Mouse (Mus musculus) B cell, adult 2 months (primary cell): Measurements from ENCODE around the gene Cyp2d9.
"Not testable (repeated sequence)": the region's sequence is repeated elsewhere in the genome, so short reads cannot be mapped to it uniquely, and the experiment has no call there.

Experiments
- DNase-seq, 2 experiments: peaks; one replicate each; pipeline ENCODE4 v3.0.0; 2022

Gene Cyp2d9

GRCm38 (mm10) chr15:82433137-82433536, at the start of gene Cyp2d9:
Gene Cyp2d9 (plus strand): TSS chr15:82433437.
- no peak for DNase-seq

- DNase-seq: no peak
Observed at GRCm38 (mm10) chr15:82385729-82386128, 47.5 kb upstream of the Cyp2d9 start.

DNA sequence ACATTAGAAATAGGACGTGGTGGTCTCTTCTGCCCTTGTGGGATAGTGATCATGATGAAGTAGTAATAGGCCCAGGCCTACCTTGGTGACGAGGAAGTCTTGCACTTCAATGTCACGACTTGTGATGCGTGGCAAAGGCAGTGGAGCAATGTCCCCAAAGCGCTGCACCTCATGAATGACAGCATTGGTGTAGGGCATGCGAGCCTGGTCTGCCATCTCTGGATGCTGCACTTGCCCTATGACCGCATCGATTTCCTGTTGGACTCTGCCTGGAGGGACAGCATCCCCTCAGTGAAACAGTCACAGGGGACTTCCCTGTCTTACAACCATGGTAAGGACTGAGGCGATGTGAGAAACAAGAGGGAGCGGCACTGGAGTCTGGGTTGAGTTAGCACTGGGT, 43.3 kb upstream of the Cyp2d9 start:
- not testable (repeated sequence) for DNase-seq

DNA sequence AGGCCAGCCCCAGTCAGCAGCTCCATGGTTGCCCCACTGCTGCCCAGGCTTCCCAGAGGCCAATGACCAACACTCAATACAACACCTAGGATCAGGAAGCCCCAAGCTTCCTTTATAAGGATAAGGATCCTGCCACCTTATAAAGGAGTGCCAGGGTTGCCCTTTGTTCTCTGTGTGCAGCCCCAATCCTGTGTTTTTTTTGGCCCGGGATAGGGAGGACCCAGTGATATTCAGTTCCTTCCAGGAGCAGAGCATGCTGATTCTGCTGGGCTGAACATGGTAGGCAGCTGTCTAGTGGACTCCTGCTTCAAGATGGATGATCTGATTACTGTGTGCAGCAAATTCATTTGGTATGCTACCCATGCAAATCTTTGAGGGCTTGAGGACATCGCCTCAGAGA, 39.3 kb upstream of the Cyp2d9 start, which contains the start of gene Cyp2d11:
TSS of gene Cyp2d11 (minus strand) at position 101 of the 400 bp plus-strand sequence.
- not testable (repeated sequence) for DNase-seq

GRCm38 (mm10) chr15:82395955-82396354, 37.3 kb upstream of the Cyp2d9 start:
- DNase-seq: not testable (repeated sequence)

DNA sequence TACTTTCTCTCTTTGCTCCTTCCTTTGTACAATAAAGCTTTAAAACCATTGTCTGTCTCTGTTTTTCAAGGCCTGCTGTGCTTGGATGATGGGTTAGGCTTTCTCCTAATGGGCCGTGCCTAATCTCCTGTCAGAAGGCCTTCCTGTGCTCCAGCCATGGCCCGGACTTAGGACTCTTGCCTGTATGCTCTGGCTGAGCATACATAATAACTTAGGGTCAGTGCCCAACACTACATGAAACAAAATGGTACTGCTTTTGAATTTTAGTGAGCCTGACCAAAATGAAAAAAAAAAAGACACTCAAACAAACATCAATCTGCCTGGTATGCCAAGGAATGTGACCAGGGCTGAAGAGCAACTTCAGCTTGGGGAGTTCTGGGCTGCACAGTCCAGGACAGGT, 31.7 kb upstream of the Cyp2d9 start:
- DNase-seq: no peak

DNA sequence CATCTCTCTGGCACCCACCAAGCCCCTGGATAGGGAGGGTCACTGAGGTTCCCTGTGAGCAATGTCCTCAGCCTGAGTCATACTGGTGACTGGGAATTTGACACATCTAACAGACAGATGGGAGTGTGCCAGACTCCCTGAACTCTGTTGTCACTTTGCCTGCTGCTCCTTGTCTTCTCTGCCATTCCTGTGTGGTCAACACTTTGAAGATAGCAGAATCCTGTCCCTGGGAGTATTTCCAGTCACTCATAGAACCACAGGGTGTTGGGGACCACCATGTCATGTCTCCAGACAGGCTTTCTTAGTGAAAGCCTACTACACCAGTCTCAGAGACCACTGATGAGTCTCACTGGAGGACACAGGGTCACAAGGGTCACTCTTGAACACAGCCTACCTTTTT, 31.1 kb upstream of the Cyp2d9 start:
- DNase-seq: no peak

GRCm38 (mm10) chr15:82402741-82403140, 30.5 kb upstream of the Cyp2d9 start:
- no peak for DNase-seq

GRCm38 (mm10) chr15:82403606-82404005, 29.6 kb upstream of the Cyp2d9 start:
- no peak for DNase-seq

DNA sequence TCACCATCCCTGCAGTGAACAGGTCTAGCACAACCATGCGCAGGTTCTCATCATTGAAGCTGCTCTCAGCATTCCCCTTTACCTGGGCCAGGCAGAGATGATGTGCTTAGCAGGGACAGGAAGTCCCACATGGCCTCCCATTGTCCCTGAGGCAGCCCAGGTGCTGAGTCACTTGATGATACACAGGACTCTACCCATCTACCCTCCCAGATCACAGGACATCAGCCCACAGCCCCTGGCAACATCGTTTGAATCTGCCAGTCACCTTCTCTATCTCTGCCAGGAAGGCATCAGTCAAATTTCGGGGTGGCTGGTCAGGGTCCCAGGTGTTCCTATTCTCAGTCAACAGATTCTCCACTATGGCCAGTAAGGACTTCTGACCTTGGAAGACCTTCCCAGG, 29.1 kb upstream of the Cyp2d9 start:
- DNase-seq: no peak

GRCm38 (mm10) chr15:82406981-82407380, 26.3 kb upstream of the Cyp2d9 start, which contains the start of gene Cyp2d10:
Gene Cyp2d10 (minus strand): TSS chr15:82407195.
- no peak for DNase-seq

DNA sequence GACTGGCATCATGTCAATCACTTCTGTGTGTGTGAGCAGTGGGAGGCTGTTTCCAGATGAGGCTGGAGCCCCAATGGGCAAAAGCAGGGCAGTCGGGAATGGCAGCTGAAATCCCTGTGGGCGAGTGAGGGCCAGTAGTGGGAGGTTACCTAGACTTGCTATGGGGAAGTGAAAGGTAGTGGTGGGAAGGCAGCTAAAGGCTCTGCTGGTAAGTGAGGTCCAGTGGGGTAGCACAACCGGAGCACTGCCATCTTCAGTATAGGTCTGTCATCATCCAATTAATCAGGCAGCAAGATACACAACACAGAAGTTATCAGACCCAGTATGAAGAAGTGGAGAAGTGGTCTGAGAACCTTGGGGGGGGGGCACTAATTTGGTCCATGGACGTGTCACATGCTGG, 25.7 kb upstream of the Cyp2d9 start:
- DNase-seq: no peak

GRCm38 (mm10) chr15:82416797-82417789, 16.1 kb upstream of the Cyp2d9 start:
- DNase-seq: peak; percentile 75 to 77

DNA sequence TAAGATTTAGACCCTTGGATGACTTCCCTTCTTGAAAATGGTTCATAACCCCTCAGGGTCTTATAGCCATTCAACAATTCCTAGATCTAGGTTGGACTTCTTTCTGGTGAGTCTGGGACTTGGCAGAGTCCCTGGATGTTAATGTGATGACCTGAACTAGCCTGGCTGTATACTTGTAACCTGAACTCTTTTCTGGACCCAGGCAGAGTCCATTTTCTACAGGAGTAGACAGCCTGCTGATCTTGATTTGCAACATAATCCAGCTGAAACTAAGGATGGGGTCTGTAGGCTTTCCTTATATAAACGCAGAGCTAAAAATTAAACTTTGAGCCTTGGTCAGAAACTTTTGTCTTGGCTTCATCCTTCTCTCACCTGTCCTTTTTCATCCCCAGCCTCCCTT, 14.6 kb upstream of the Cyp2d9 start:
- DNase-seq: no peak

GRCm38 (mm10) chr15:82422935-82423334, 10.3 kb upstream of the Cyp2d9 start:
- DNase-seq: no peak

- DNase-seq: no peak
Observed at GRCm38 (mm10) chr15:82423471-82423870, 9.8 kb upstream of the Cyp2d9 start.

DNA sequence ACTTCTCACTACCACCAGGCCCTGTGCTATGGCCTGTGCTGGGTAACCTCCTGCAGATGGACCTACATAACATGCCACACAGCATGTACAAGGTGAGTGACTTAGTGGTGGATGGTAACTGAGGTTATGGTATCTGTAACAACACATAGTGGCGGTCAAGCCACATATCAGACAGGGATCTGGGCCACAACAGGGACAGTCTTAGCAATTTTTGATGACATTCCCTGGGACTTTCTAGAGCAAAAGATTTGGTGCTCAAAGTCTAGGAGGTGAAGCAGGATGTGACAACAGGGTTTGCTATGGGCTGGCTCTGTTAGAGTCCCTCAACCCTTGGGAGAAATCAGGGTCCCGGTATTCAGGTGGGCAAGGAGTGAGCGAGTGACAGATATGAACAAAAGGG, 384 bp downstream of the Cyp2d9 start:
- no peak for DNase-seq

GRCm38 (mm10) chr15:82434541-82434940, 1.3 kb downstream of the Cyp2d9 start:
- DNase-seq: no peak

DNA sequence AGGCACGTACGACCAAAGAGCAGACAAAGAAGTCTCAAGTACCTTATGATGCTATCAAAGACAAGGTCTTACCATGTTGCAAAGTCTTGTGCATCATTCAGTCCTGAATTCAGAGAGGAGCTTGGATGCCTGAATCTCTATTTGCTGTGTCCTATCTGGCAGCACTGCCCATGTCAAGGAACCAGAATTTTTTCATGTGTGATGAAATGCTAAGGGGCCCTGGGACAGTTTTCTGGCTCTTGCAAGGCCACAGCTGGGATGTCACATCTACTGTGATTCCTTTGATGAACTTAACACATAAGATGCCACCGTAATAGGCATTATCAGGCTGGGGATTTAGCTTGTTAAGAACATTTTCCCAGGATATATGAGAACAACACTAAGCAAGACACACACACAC, 1.8 kb downstream of the Cyp2d9 start:
- no peak for DNase-seq

- no peak for DNase-seq
Observed at GRCm38 (mm10) chr15:82435606-82436005, 2.4 kb downstream of the Cyp2d9 start.

DNA sequence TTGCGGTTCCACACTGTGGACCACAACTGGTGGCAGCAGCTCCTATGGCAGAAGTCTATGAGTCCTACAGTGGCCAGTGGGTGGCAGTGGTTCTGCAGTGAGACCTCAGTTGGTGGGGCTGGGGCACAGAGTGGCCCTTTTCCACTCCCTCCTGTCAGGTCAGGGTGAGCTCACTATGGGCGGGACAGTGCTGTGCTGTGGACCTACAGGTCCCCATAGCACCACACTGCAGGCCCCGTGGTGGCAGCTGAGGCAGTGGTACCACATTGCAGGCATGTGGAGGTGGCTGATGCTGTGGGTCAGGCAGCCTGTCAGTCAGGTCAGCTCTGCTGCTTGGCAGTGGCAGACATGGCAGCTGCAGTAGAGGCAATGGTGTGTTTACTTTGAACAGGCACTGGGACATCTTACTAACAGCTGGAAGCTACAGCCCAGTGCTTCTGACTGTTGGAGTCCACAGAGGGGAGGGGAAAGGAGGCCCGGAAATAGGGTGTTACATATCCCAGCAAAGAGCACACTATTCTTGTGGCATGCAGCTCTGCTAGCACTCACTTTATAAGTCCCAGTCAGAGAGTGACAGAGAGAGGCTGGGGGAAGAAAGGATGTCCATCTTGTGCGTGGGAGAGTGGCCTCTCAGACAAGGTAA, 4.9 kb downstream of the Cyp2d9 start:
- DNase-seq: no peak

GRCm38 (mm10) chr15:82443658-82444057, 10.4 kb downstream of the Cyp2d9 start:
- DNase-seq: no peak

- DNase-seq: no peak
Observed at GRCm38 (mm10) chr15:82445196-82445595, 12.0 kb downstream of the Cyp2d9 start.

GRCm38 (mm10) chr15:82450045-82450444, 16.8 kb downstream of the Cyp2d9 start:
- DNase-seq: not testable (repeated sequence)
